Mouse (Mus musculus): ENCODE measurements around the gene Sipa1l3. TPM values are rescaled to one million over a fixed set of nuclear protein-coding genes. Genes with fewer than 3 reads are reported as not detected.

Gene Sipa1l3
- total RNA-seq, 2 experiments from 2014 or later, result 7.3 to 8.1 TPM

GRCm38 (mm10) chr7:29411216-29411816 lies 107.1 kb downstream of the Sipa1l3 start:
- DNase-seq, result no peak

- no peak for DNase-seq
Observed at GRCm38 (mm10) chr7:29410402-29410801, 108.0 kb downstream of the Sipa1l3 start.

- DNase-seq, result no peak
Observed at GRCm38 (mm10) chr7:29406855-29407254, 111.6 kb downstream of the Sipa1l3 start.

DNA sequence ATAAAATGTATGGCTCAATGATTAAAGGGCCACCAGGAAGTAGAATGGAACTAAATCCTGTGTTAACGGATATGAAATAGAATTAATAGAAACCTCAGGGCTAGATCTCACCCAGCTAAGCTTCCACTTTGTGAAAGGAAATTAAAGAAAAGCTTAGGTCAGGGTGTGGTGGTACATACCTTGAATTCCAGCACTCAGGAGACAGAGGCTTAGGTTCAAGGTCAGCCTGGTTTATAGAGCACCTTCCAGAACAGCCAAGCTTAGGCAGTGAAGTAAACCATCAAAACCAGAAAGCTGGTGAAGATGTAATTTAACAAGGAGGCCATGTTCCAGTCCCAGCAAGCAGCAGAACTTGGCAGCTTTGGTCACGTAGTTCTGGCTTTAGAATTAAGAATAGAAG lies 114.3 kb downstream of the Sipa1l3 start:
- DNase-seq, result no peak

DNA sequence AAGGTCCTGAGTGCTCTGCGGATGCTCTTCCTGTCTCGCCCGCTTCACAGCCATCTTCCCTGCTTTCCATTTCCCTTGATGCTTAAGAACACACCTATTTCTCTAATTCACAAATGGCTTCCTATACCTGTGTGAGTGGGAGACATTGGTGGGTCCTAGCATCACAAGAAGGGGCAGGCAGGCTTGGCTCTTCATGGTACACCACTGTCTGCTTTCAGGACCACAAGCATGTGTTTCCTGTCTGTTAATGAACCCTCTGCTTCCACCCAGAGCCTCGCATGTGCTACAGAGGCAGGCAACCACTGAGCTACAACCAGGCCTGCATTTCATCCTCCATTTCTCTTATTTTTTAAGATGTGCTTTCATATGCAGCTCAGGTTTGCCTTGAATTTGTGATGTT lies 116.4 kb downstream of the Sipa1l3 start:
- DNase-seq, result no peak

DNA sequence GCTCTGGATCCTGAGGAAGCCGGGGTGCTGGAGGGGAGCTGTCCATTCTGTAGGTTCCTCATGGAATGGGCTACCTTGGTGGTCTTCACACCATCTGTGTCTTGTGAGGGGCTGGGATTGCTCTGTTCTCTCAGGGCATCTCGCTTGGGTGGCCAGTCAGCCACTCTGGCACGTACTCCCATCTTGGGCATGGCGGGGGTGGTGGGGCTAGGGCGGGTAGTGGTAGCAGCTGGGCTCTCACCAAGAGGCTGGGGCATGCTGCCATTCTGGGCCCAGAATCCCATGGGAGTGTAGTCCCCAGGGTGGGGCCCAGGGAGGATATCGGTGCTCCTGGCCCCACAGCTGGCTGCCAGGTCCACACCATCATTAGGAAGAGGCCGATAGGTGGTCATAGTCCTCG lies 118.0 kb downstream of the Sipa1l3 start:
- no peak for DNase-seq

- DNase-seq, result no peak
Observed at GRCm38 (mm10) chr7:29399056-29399455, 119.4 kb downstream of the Sipa1l3 start.

GRCm38 (mm10) chr7:29397486-29397885 lies 121.0 kb downstream of the Sipa1l3 start:
- no peak for DNase-seq

DNA sequence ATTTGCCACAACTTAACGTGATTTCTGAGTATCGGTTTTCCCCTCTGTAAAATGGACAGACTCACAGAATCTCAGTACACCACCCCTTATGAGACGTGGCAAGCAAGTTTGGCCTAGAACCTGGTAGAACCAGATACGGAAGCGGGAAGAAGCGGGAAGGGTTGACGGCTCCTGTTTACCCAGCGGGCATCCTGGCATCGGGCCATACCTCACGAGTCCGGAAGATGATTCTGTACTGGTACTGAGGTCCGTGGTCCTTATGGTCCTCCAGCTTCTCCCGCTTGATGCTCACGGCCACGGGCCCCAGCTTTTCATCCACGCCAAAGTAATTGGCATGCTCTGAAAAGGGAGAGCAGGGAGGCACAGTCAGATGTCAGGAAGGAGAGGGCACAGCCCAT lies 121.5 kb downstream of the Sipa1l3 start:
- DNase-seq, result no peak

GRCm38 (mm10) chr7:29396216-29396942 lies 122.1 kb downstream of the Sipa1l3 start:
- no peak for DNase-seq

DNA sequence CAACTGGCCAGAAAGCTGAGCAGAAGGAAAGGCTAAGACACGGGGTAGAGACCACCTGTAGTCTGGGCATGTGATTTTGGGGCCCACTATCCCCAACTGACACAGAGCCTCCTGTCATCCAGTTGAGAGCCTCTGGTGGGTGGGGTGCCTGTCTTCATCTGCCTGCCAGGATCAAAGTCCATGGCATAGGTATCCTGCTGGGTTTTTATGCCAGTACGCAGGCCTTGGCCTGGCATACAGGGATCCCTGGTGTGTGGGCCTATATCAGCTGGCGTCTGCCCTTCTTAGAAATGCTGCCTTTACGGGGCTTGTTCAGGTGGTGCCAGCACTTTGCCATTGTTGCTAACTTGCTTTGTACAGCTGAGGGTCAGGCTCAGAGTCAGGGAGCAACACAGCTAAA lies 123.3 kb downstream of the Sipa1l3 start:
- no peak for DNase-seq

- DNase-seq, result peak; percentile 41
Observed at GRCm38 (mm10) chr7:29393292-29393691, 125.1 kb downstream of the Sipa1l3 start.

- no peak for DNase-seq
Observed at GRCm38 (mm10) chr7:29392805-29393204, 125.6 kb downstream of the Sipa1l3 start.

- peak; percentile 41 for DNase-seq
Observed at GRCm38 (mm10) chr7:29391761-29392512, 126.5 kb downstream of the Sipa1l3 start.

DNA sequence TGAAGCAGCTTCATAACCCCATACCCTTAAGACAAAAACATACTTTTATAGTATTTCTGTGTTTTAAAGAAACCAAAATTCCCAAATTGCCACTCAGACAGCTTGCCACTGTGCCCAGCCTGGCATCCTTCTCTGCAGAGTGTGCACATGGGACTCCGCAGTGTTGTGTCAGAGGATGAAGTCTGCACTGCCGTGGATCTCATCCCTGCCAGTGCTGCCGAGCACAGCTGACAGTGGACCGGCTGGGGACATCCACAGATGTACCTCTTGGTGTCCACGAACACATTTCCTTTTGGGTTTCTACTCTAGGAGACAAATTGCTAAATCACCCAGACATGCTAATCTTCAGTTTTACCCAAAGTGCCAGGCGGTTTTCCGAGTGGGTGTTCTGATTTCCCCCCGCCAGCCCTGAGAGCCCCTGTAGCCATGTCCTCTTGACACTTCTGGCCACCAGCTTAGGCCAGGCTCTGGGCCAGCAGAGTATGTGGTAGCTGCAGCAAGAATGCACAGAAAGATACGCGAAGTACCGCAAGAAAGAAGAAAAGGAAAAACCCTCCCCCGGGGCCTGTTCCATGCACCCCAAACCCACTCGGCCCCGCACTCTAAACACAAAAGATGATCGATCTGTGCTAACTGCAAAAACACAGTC lies 127.2 kb downstream of the Sipa1l3 start:
- DNase-seq, result no peak

DNA sequence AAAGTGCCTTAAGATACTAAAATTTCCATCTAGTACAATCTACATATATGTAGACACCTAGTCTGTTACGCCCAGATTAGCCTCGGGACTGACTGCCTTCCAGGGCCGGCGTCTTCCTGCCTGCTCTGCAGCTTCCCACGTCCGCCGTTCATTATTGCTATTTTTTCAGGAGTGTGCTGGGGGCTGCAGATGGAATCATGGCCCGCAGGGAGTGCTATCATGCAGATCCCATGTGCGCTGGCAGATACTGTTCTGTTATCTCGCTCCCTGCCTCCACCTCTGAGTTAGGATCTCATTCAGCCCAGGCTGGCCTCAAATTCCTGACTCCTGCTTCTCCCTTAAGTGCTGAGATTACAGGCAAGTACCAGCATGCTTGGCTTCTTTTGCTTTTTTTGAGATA lies 128.2 kb downstream of the Sipa1l3 start:
- no peak for DNase-seq

GRCm38 (mm10) chr7:29387524-29388068 lies 130.8 kb downstream of the Sipa1l3 start:
- DNase-seq, result no peak

DNA sequence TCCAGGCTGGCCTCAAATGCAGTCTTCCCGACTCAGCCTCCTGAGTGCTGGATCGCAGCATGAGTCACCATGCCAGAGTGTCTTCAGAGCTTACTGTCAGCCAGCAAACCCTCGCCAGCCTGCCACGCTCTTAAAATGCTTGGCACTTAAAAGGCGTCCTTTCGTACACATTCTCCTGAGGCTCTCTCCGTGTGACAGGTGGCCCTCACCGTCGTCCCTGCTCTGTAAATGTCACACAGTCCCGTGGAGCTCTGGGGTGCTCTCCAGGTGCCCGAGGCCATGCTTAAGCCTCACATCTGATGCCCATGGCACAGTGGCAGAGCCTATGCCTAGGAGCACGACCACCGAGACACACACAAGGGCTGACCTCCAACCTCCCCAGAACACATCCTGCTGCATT lies 132.1 kb downstream of the Sipa1l3 start:
- DNase-seq, result no peak

GRCm38 (mm10) chr7:29385791-29386190 lies 132.7 kb downstream of the Sipa1l3 start:
- DNase-seq, result no peak

GRCm38 (mm10) chr7:29383255-29383654 lies 135.2 kb downstream of the Sipa1l3 start:
- peak; percentile 60 for DNase-seq

DNA sequence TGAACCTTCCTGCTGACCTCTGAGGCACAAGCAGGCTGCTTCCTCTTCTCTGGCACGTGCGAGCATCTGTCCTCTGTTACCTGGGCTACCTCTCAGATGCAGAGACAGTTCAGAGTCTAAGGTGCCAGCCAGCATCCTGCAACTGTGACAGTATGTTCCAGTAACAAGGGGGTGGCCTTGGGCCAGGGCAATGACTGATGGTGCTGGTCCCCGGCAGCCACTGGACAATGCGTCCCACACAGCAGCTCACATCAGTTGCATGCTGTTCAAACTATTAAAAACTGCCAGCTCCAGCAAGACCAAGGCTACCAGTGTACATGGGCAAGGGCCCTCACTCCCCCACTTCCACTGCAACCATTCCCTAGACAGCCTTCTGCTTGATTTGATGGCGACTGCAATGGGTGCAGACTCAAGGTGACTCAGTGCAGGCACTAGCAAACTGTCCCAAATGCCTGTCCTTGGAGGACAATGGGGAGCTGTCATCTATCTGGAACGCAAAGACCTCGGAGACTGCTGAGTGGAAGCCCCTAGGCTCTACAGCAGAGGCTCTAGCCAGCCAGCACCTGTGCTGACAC lies 136.9 kb downstream of the Sipa1l3 start:
- no peak for DNase-seq

- no peak for DNase-seq
Observed at GRCm38 (mm10) chr7:29374054-29374453, 144.4 kb downstream of the Sipa1l3 start.
